8 mouse cellular contexts compared by ENCODE assay signal in the genomic region with DNA sequence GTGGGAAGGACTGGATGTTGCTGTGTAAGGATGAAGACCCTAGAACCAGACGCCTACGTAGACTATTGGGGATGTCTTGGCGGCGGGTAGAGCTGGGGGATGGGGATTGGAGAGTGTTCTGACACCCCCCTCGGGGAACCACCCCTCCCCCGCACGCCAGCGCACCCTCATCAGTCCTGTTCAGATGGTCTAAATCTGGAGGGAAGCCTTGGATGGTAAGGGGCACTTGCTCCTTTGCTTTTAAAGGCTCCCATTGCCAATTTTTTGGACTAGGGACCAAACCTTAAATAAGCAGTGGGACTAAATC. TPM values are rescaled to one million over a fixed set of nuclear protein-coding genes. Genes with fewer than 3 reads are reported as not detected.
DNase-seq lines count a peak whose midpoint lies in the region; ATAC-seq and TF ChIP-seq lines count a peak whose summit lies in the region.

No protein-coding gene starts in this region.

- WGBS in bone marrow, adult 2 months, result 5% methylated on average over 8 of the region's 8 CpGs
- 13% methylated on average over 8 of the region's 8 CpGs for WGBS in embryonic facial prominence, embryonic 15.5 days
- WGBS in limb, embryonic 11.5 days, result 15% methylated on average over 8 of the region's 8 CpGs
- 18% methylated on average over 8 of the region's 8 CpGs for WGBS in neural tube, embryonic 15.5 days

- H3K4me2 ChIP-seq in embryonic facial prominence, embryonic 15.5 days (replicated peaks), result peak overlapping the region; percentile 64
- peak overlapping the region; percentile 54 for H3K4me2 ChIP-seq in limb, embryonic 11.5 days (ENCODE audit: low read depth, severe bottlenecking)
- H3K4me2 ChIP-seq in neural tube, embryonic 15.5 days, result peak overlapping the region; percentile 61

- H3K27ac ChIP-seq in bone marrow, adult 2 months (ENCODE audit: control insufficient read depth, insufficient read depth, low read depth, low read length, poor library complexity), result peak overlapping the region; percentile 95
- no peak overlapping the region for H3K27ac ChIP-seq in embryonic facial prominence, embryonic 15.5 days (replicated peaks)
- H3K27ac ChIP-seq in limb, embryonic 11.5 days (replicated peaks; ENCODE audit: low read depth, low read length), result no peak overlapping the region
- peak overlapping the region; percentile 83 for H3K27ac ChIP-seq in neural tube, embryonic 15.5 days (replicated peaks)

- ATAC-seq in embryonic facial prominence, embryonic 15.5 days (ENCODE audit: insufficient number of reproducible peaks, low FRiP score, low TSS enrichment, low read depth), result no peak; the same call in 1 of the 2 replicates
- no peak for ATAC-seq in limb, embryonic 11.5 days (ENCODE audit: insufficient number of reproducible peaks, low FRiP score, low TSS enrichment, low read depth)
- peak; percentile 37; the same call in 1 of the 2 replicates for ATAC-seq in neural tube, embryonic 15.5 days (ENCODE audit: low FRiP score)

- no peaks in the 10 kb centered on the region; the same call in 1 of the 2 replicates for H3K4me1 ChIP-seq in bone marrow, adult 2 months (ENCODE audit: control insufficient read depth, insufficient read depth, low read length)
- H3K4me1 ChIP-seq in embryonic facial prominence, embryonic 15.5 days, result no peaks in the 10 kb centered on the region
- H3K4me1 ChIP-seq in limb, embryonic 11.5 days (ENCODE audit: control insufficient read depth, insufficient read depth, low read length), result no peaks in the 10 kb centered on the region
- H3K4me1 ChIP-seq in neural tube, embryonic 15.5 days, result 0 out of 2 replicates have a peak, but pooled peaks cover 2% of the 10 kb centered on the region

- H3K27me3 ChIP-seq in embryonic facial prominence, embryonic 15.5 days, result no peaks in the 10 kb centered on the region
- no peaks in the 10 kb centered on the region for H3K27me3 ChIP-seq in limb, embryonic 11.5 days (ENCODE audit: control insufficient read depth, insufficient read depth, low read length)
- no peaks in the 10 kb centered on the region for H3K27me3 ChIP-seq in neural tube, embryonic 15.5 days (replicated peaks)

- 0 out of 2 replicates have a peak overlapping the region, but pooled peaks have one; percentile 37 for H3K9ac ChIP-seq in embryonic facial prominence, embryonic 15.5 days
- no peak overlapping the region for H3K9ac ChIP-seq in limb, embryonic 11.5 days (ENCODE audit: low read length)
- H3K9ac ChIP-seq in neural tube, embryonic 15.5 days (replicated peaks), result peak overlapping the region; percentile 60

- no peak for TF ChIP-seq CTCF in bone marrow, adult 2 months (IDR thresholded peaks at IDR 0.05; ENCODE audit: control insufficient read depth, insufficient read depth, low read length)

- DNase-seq in layer of hippocampus, postnatal 10 days (ENCODE audit: low spot score in 2 of 2), result peak; percentile 19 to 31
- DNase-seq in layer of hippocampus, adult 9-10 months (ENCODE audit: low spot score), result no peak
- DNase-seq in limb, embryonic 11.5 days (ENCODE audit: low spot score), result no peak
- no peak for DNase-seq in urinary bladder, postnatal 36 days (ENCODE audit: low spot score in 2 of 2)
- no peak for DNase-seq in spleen, postnatal 10 days (ENCODE audit: low spot score in 2 of 2)

- no peaks in the 10 kb centered on the region for H3K9me3 ChIP-seq in embryonic facial prominence, embryonic 15.5 days (replicated peaks)
- no peaks in the 10 kb centered on the region for H3K9me3 ChIP-seq in limb, embryonic 11.5 days (ENCODE audit: control insufficient read depth, low read length)
- no peaks in the 10 kb centered on the region for H3K9me3 ChIP-seq in neural tube, embryonic 15.5 days (replicated peaks)

- H3K4me3 ChIP-seq in bone marrow, adult 2 months (replicated peaks; ENCODE audit: control insufficient read depth, low read depth, low read length), result peak overlapping the region; percentile 91
- peak overlapping the region; percentile 54 for H3K4me3 ChIP-seq in embryonic facial prominence, embryonic 15.5 days (replicated peaks)
- H3K4me3 ChIP-seq in limb, embryonic 11.5 days (ENCODE audit: low read depth, low read length), result peak overlapping the region; percentile 51
- H3K4me3 ChIP-seq in neural tube, embryonic 15.5 days (replicated peaks), result peak overlapping the region; percentile 61

- TF ChIP-seq POLR2A in bone marrow, adult 2 months (IDR thresholded peaks at IDR 0.05; ENCODE audit: borderline replicate concordance, control insufficient read depth, low read depth, low read length), result no peak

- H3K36me3 ChIP-seq in embryonic facial prominence, embryonic 15.5 days, result no peaks in the 10 kb centered on the region
- no peaks in the 10 kb centered on the region for H3K36me3 ChIP-seq in limb, embryonic 11.5 days (ENCODE audit: control insufficient read depth, insufficient read depth, low read length)
- H3K36me3 ChIP-seq in neural tube, embryonic 15.5 days, result no peaks in the 10 kb centered on the region

RNA-seq across cellular contexts. Expression of a gene that starts 1.1 kb away (rescaled TPM):
- 10 to 100 TPM; 19.0 to 22.1 TPM for total RNA-seq in layer of hippocampus, postnatal 10 days (2021)
- 7.7 and 10.7 TPM in 2 replicates for polyA plus RNA-seq in bone marrow, adult 2 months (2011; ENCODE audit: insufficient read depth, insufficient read length, low replicate concordance, missing spikeins)
- 11.4 and 14.1 TPM in 2 replicates for polyA plus RNA-seq in embryonic facial prominence, embryonic 15.5 days (2015; fragmentation: Nextera tagmentation; extraction: Ambion mirVana)
- polyA plus RNA-seq in limb, embryonic 11.5 days (2014; fragmentation: Nextera tagmentation; extraction: Ambion mirVana), result 18.6 and 18.9 TPM in 2 replicates
- 9.6 and 9.9 TPM in 2 replicates for polyA plus RNA-seq in neural tube, embryonic 15.5 days (2015; fragmentation: Nextera tagmentation; extraction: Ambion mirVana)

Comparison
In these comparisons a context has a peak if more than half of its experiments do, and no peak if none do; other contexts are left out.
1. DNase-seq: peak in layer of hippocampus, postnatal 10 days (2 of 2); none in layer of hippocampus, adult 9-10 months (single experiment), limb, embryonic 11.5 days (single experiment), urinary bladder, postnatal 36 days (0 of 2) and spleen, postnatal 10 days (0 of 2).
2. H3K27ac ChIP-seq: peak in bone marrow, adult 2 months (single experiment) and neural tube, embryonic 15.5 days (single experiment); none in embryonic facial prominence, embryonic 15.5 days (single experiment) and limb, embryonic 11.5 days (single experiment).
3. Peak in every context shown above with its lines, with median percentiles within 50 percentile points of each other: H3K4me3 ChIP-seq and H3K4me2 ChIP-seq.